Mouse (Mus musculus): ENCODE measurements at regions not wholly inside any gene's neighbourhood (a gene's known extent, or its start where the extent isn't known, plus 50 kb on each side); places are given as distances from the start of the nearest gene placed in this dataset.
"Not testable (repeated sequence)": the region's sequence is repeated elsewhere in the genome, so short reads cannot be mapped to it uniquely, and the experiment has no call there.

DNA sequence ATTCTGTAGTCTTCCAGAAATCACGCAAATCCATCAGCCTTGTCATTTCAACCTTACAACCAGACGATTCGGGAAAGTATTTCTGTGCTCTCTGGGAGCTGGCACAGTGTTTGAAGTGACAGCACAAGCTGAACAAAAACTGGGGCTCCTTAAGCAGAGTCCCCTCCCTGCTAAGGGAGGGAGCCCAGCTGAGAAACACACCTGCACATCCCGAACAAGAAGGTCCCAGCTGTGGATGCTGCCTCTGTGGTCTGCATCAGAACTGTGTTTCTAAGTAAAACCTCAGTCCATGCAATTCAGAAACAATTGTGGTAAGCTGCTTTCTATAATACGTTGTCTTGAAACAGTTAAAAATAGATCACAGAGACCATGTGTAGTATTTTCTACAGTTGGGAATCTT, 693.8 kb downstream of the Dad1 start:
- TF ChIP-seq HCFC1 (IDR thresholded peaks at IDR 0.05; ENCODE audit: low read depth, low read length); GABPA (IDR thresholded peaks at IDR 0.05; ENCODE audit: insufficient replicate concordance, low read depth, low read length); CTCF (conservative IDR thresholded peaks at IDR 0.05 in 1 of 2, IDR thresholded peaks at IDR 0.05 in 1 of 2; ENCODE audit: low read depth in 2 of 2, low read length in 2 of 2); MAZ (IDR thresholded peaks at IDR 0.05; ENCODE audit: low read depth, low read length); E2F4 (IDR thresholded peaks at IDR 0.05; ENCODE audit: insufficient replicate concordance, low read depth, low read length); EP300 (IDR thresholded peaks at IDR 0.05; ENCODE audit: low read length); POLR2A (IDR thresholded peaks at IDR 0.05; ENCODE audit: low read depth, low read length); ZMIZ1 (IDR thresholded peaks at IDR 0.05; ENCODE audit: low read depth, low read length); ZNF384 (IDR thresholded peaks at IDR 0.05; ENCODE audit: low read depth, low read length): not testable (repeated sequence)
